Mouse (Mus musculus): ENCODE data around the gene Nckap5l. TPM values are rescaled to one million over a fixed set of nuclear protein-coding genes. Genes with fewer than 3 reads are reported as not detected.

Gene Nckap5l
- total and polyA plus RNA-seq, 3 experiments: 0.75 to 6.6 (median 0.89) TPM

DNA sequence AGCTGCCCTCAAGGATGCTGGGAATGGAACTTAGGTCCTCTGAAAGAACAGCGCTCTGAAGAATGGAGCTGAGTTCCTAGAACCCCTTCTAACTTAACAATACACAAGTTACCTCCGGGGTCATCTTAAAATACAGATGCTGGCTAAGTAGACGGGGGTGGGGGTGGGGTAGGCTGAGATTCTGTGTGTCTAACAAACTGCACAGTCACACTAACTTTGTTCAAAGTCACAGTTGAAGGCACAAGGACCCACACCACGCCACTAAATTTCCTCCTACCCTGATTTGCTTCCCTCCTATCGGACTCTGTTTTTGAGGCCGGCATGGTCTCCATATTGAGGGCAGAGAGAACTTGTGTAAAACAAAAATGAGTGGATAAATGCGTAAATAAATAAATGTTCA is 15.4 kb upstream of the Nckap5l start:
- peak overlapping the region; percentile 69; the same call in 1 of the 2 replicates for H3K4me2 ChIP-seq (ENCODE audit: insufficient read depth, low read depth, poor library complexity, severe bottlenecking)
- H3K79me2 ChIP-seq (replicated peaks; ENCODE audit: control insufficient read depth, extremely low read depth, insufficient read depth, poor library complexity, severe bottlenecking): 0 out of 2 replicates have a peak, but pooled peaks cover 2% of the 10 kb centered on the region
- H3K4me3 ChIP-seq (replicated peaks in 1 of 3; ENCODE audit: low read depth in 2 of 3, low read length in 2 of 3, poor library complexity in 1 of 3): peak overlapping the region in 1 of 3 experiments; percentile 69
- no peak for TF ChIP-seq ZNF384 (IDR thresholded peaks at IDR 0.05; ENCODE audit: low read depth, low read length)
- TF ChIP-seq SIN3A (IDR thresholded peaks at IDR 0.05; ENCODE audit: low read length): peak; percentile 3; the same call in 1 of the 2 replicates
- TF ChIP-seq MEF2A (IDR thresholded peaks at IDR 0.05; ENCODE audit: borderline replicate concordance, low read depth, low read length): no peak
- no peak for TF ChIP-seq GABPA (IDR thresholded peaks at IDR 0.05; ENCODE audit: insufficient replicate concordance, low read depth, low read length)
- TF ChIP-seq NRF1 (IDR thresholded peaks at IDR 0.05; ENCODE audit: low read depth, low read length): no peak
- TF ChIP-seq TBP (conservative IDR thresholded peaks at IDR 0.05; ENCODE audit: low read depth, low read length): no peak
- TF ChIP-seq NELFE (IDR thresholded peaks at IDR 0.05; ENCODE audit: low read depth, low read length): no peak
- no peak for TF ChIP-seq CHD1 (IDR thresholded peaks at IDR 0.05; ENCODE audit: low read depth, low read length)
- TF ChIP-seq PAX5 (IDR thresholded peaks at IDR 0.05; ENCODE audit: low read length): no peak
- H3K36me3 ChIP-seq (replicated peaks in 1 of 2; ENCODE audit: control insufficient read depth in 1 of 2, insufficient read depth in 1 of 2, low read length in 1 of 2): peaks cover 10 to 32% of the 10 kb centered on the region in 2 experiments
- H3K27ac ChIP-seq (ENCODE audit: insufficient read depth, low read depth): no peak overlapping the region
- in situ Hi-C loops (cut with MboI; ENCODE audit: low pct_ligation_motif_present, low pct_unique_long_range_greater_than_20kb, low sequenced_read_pairs): no loop called here
- dilution Hi-C loops (cut with MboI; ENCODE audit: extremely low pct_ligation_motif_present, extremely low pct_unique_long_range_greater_than_20kb, low sequenced_read_pairs): no loop called here
- peak; percentile 57 for DNase-seq (ENCODE audit: extremely low read depth)
- H3K9ac ChIP-seq (ENCODE audit: insufficient read depth, low read depth): no peak overlapping the region; the same call in 1 of the 2 replicates
- peaks cover 4% of the 10 kb centered on the region for H3K9me3 ChIP-seq (replicated peaks; ENCODE audit: low read length)
- H3K4me1 ChIP-seq (ENCODE audit: control insufficient read depth in 1 of 2, insufficient read depth in 2 of 2): peaks cover 3 to 28% of the 10 kb centered on the region in 2 experiments; a peak in 3 of 4 replicates
- no peaks in the 10 kb centered on the region for H3K27me3 ChIP-seq (replicated peaks)

GRCm38 (mm10) chr15:99471677-99472063 is 14.1 kb upstream of the Nckap5l start:
- no peaks in the 10 kb centered on the region for H3K27me3 ChIP-seq (replicated peaks)
- H3K4me3 ChIP-seq (replicated peaks in 1 of 3; ENCODE audit: low read depth in 2 of 3, low read length in 2 of 3, poor library complexity in 1 of 3): no peak overlapping the region
- peaks cover 4 to 34% of the 10 kb centered on the region in 2 experiments for H3K4me1 ChIP-seq (ENCODE audit: control insufficient read depth in 1 of 2, insufficient read depth in 2 of 2)
- no peak overlapping the region for H3K9ac ChIP-seq (ENCODE audit: insufficient read depth, low read depth)
- in situ Hi-C loops (cut with MboI; ENCODE audit: low pct_ligation_motif_present, low pct_unique_long_range_greater_than_20kb, low sequenced_read_pairs) (no loop called here), dilution Hi-C loops (cut with MboI; ENCODE audit: extremely low pct_ligation_motif_present, extremely low pct_unique_long_range_greater_than_20kb, low sequenced_read_pairs) (no loop called here)
- peaks cover 4% of the 10 kb centered on the region for H3K9me3 ChIP-seq (replicated peaks; ENCODE audit: low read length)
- no peak for DNase-seq (ENCODE audit: extremely low read depth)
- H3K27ac ChIP-seq (ENCODE audit: insufficient read depth, low read depth): no peak overlapping the region
- TF ChIP-seq MAX (IDR thresholded peaks at IDR 0.05; ENCODE audit: low read length) (0 out of 2 replicates have a peak, but pooled peaks have one; percentile 51), BHLHE40 (IDR thresholded peaks at IDR 0.05; ENCODE audit: low read depth, low read length) (no peak)
- H3K79me2 ChIP-seq (replicated peaks; ENCODE audit: control insufficient read depth, extremely low read depth, insufficient read depth, poor library complexity, severe bottlenecking): 0 out of 2 replicates have a peak, but pooled peaks cover 2% of the 10 kb centered on the region
- peaks cover 10 to 39% of the 10 kb centered on the region in 2 experiments for H3K36me3 ChIP-seq (replicated peaks in 1 of 2; ENCODE audit: control insufficient read depth in 1 of 2, insufficient read depth in 1 of 2, low read length in 1 of 2)
- H3K4me2 ChIP-seq (ENCODE audit: insufficient read depth, low read depth, poor library complexity, severe bottlenecking): no peak overlapping the region

DNA sequence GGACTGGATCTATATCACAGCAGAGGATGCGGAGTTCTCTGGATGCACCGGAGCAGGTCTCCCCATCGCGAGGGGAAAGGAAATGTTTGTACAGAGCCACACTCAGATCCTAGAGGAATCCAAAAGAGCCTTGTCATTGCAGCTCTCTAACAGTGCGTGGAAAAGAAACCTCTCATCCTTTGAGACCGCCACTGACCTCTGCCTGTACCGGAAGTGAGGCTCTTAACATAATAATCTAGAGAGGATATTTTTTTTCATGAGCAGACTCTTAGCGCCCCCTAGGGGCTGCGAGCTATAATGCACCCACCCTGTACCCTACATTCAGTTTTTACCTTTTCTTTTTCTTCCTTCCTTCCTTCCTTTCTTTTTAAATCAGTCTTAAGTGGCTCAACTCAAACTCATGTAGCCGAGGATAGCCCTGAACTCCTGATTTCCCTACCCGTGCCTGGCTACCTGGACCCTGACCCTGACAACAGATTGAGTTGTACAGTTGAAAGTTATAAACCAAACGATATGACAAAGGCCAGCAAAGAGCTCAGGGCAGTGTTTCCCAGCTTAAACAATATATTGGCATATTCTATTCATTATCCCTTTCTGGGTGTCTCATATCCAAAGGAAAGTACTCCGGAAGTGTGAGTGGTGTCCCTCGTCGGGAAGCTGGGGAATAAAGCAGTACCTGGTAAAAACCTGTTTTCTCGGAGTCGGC is 13.6 kb upstream of the Nckap5l start:
- peaks cover 10 to 40% of the 10 kb centered on the region in 2 experiments for H3K36me3 ChIP-seq (replicated peaks in 1 of 2; ENCODE audit: control insufficient read depth in 1 of 2, insufficient read depth in 1 of 2, low read length in 1 of 2)
- H3K4me3 ChIP-seq (replicated peaks in 1 of 3; ENCODE audit: low read depth in 2 of 3, low read length in 2 of 3, poor library complexity in 1 of 3): no peak overlapping the region
- peak; percentile 63 for DNase-seq (ENCODE audit: extremely low read depth)
- H3K79me2 ChIP-seq (replicated peaks; ENCODE audit: control insufficient read depth, extremely low read depth, insufficient read depth, poor library complexity, severe bottlenecking): 0 out of 2 replicates have a peak, but pooled peaks cover 2% of the 10 kb centered on the region
- H3K27me3 ChIP-seq (replicated peaks): no peaks in the 10 kb centered on the region
- H3K9me3 ChIP-seq (replicated peaks; ENCODE audit: low read length): peaks cover 4% of the 10 kb centered on the region
- H3K4me1 ChIP-seq (ENCODE audit: control insufficient read depth in 1 of 2, insufficient read depth in 2 of 2): peaks cover 6 to 39% of the 10 kb centered on the region in 2 experiments
- in situ Hi-C loops (cut with MboI; ENCODE audit: low pct_ligation_motif_present, low pct_unique_long_range_greater_than_20kb, low sequenced_read_pairs): no loop called here
- no peak overlapping the region for H3K4me2 ChIP-seq (ENCODE audit: insufficient read depth, low read depth, poor library complexity, severe bottlenecking)
- dilution Hi-C loops (cut with MboI; ENCODE audit: extremely low pct_ligation_motif_present, extremely low pct_unique_long_range_greater_than_20kb, low sequenced_read_pairs): no loop called here
- H3K27ac ChIP-seq (ENCODE audit: insufficient read depth, low read depth): no peak overlapping the region
- peak; percentile 45 for TF ChIP-seq SMC3 (IDR thresholded peaks at IDR 0.05; ENCODE audit: low read depth, low read length)
- TF ChIP-seq HCFC1 (IDR thresholded peaks at IDR 0.05; ENCODE audit: low read depth, low read length): 0 out of 2 replicates have a peak, but pooled peaks have one; percentile 16
- no peak for TF ChIP-seq JUN (IDR thresholded peaks at IDR 0.05; ENCODE audit: insufficient read depth, low read depth, low read length)
- 0 out of 2 replicates have a peak, but pooled peaks have one; percentile 14 for TF ChIP-seq POLR2AphosphoS2 (IDR thresholded peaks at IDR 0.05; ENCODE audit: low read depth, low read length)
- TF ChIP-seq CTCF (conservative IDR thresholded peaks at IDR 0.05 in 1 of 2, IDR thresholded peaks at IDR 0.05 in 1 of 2; ENCODE audit: low read depth in 2 of 2, low read length in 2 of 2): peak; percentile 85 to 97
- no peak for TF ChIP-seq MAX (IDR thresholded peaks at IDR 0.05; ENCODE audit: low read length)
- peak; percentile 90 for TF ChIP-seq ZNF384 (IDR thresholded peaks at IDR 0.05; ENCODE audit: low read depth, low read length)
- TF ChIP-seq ELF1 (IDR thresholded peaks at IDR 0.05; ENCODE audit: low read depth, low read length): peak; percentile 54
- peak; percentile 69 for TF ChIP-seq RAD21 (IDR thresholded peaks at IDR 0.05; ENCODE audit: low read depth, low read length)
- no peak for TF ChIP-seq KAT2A (IDR thresholded peaks at IDR 0.05; ENCODE audit: insufficient replicate concordance, low read length)
- no peak for TF ChIP-seq ZKSCAN1 (IDR thresholded peaks at IDR 0.05; ENCODE audit: borderline replicate concordance, low read depth, low read length)
- TF ChIP-seq USF2 (conservative IDR thresholded peaks at IDR 0.05; ENCODE audit: low read depth, low read length): no peak
- H3K9ac ChIP-seq (ENCODE audit: insufficient read depth, low read depth): no peak overlapping the region
